Mouse (Mus musculus): ENCODE measurements around the gene Lsm3.
"Not testable (repeated sequence)": the region's sequence is repeated elsewhere in the genome, so short reads cannot be mapped to it uniquely, and the experiment has no call there.

Gene Lsm3

GRCm38 (mm10) chr6:91515545-91516449, at the start of gene Lsm3, which contains the start of gene Xpc:
Gene Lsm3 (plus strand): TSS chr6:91515928.
Gene Xpc (minus strand): TSS chr6:91515888.
- DNase-seq: peak; percentile 98

GRCm38 (mm10) chr6:91467106-91467505, 48.6 kb upstream of the Lsm3 start:
- DNase-seq: no peak

GRCm38 (mm10) chr6:91470712-91471111, 45.0 kb upstream of the Lsm3 start:
- DNase-seq: no peak

- not testable (repeated sequence) for DNase-seq
Observed at GRCm38 (mm10) chr6:91471427-91471826, 44.3 kb upstream of the Lsm3 start.

- no peak for DNase-seq
Observed at GRCm38 (mm10) chr6:91472319-91472718, 43.4 kb upstream of the Lsm3 start.

GRCm38 (mm10) chr6:91472868-91473804, 42.6 kb upstream of the Lsm3 start, which contains the start of the genes Chchd4 and Tmem43:
Gene Chchd4 (minus strand): TSS chr6:91473546.
Gene Tmem43 (plus strand): TSS chr6:91473703.
- DNase-seq: peak; percentile 99

GRCm38 (mm10) chr6:91473805-91474440, 41.8 kb upstream of the Lsm3 start:
- no peak for DNase-seq

GRCm38 (mm10) chr6:91474441-91475190, 41.1 kb upstream of the Lsm3 start:
- peak; percentile 27 for DNase-seq

- no peak for DNase-seq
Observed at GRCm38 (mm10) chr6:91476541-91476940, 39.2 kb upstream of the Lsm3 start.

- DNase-seq: no peak
Observed at GRCm38 (mm10) chr6:91483371-91483770, 32.4 kb upstream of the Lsm3 start.

- no peak for DNase-seq
Observed at GRCm38 (mm10) chr6:91486736-91487453, 28.8 kb upstream of the Lsm3 start.

GRCm38 (mm10) chr6:91488496-91489212, 27.1 kb upstream of the Lsm3 start:
- DNase-seq: no peak

- DNase-seq: no peak
Observed at GRCm38 (mm10) chr6:91489872-91490271, 25.9 kb upstream of the Lsm3 start.

GRCm38 (mm10) chr6:91491004-91491403, 24.7 kb upstream of the Lsm3 start:
- DNase-seq: no peak

- DNase-seq: no peak
Observed at GRCm38 (mm10) chr6:91493053-91493452, 22.7 kb upstream of the Lsm3 start.

- DNase-seq: no peak
Observed at GRCm38 (mm10) chr6:91494526-91494925, 21.2 kb upstream of the Lsm3 start.

- DNase-seq: no peak
Observed at GRCm38 (mm10) chr6:91503302-91503701, 12.4 kb upstream of the Lsm3 start.

- no peak for DNase-seq
Observed at GRCm38 (mm10) chr6:91506036-91506435, 9.7 kb upstream of the Lsm3 start.

GRCm38 (mm10) chr6:91508041-91508440, 7.7 kb upstream of the Lsm3 start:
- no peak for DNase-seq

GRCm38 (mm10) chr6:91509326-91509725, 6.4 kb upstream of the Lsm3 start:
- peak; percentile 84 for DNase-seq

GRCm38 (mm10) chr6:91510211-91510610, 5.5 kb upstream of the Lsm3 start:
- DNase-seq: peak; percentile 47
